Mouse (Mus musculus): ENCODE results near the gene 4632433K11Rik. TPM values are rescaled to one million over a fixed set of nuclear protein-coding genes. Genes with fewer than 3 reads are reported as not detected.

4632433K11Rik gene
- polyA plus RNA-seq (2017; shearing (Covaris generic)) = not detected

GRCm38 (mm10) chr7:5033818-5034217, at the start of gene 4632433K11Rik:
TSS of gene 4632433K11Rik (plus strand) at chr7:5034118.

GRCm38 (mm10) chr7:4996003-4996895, 37.7 kb upstream of the 4632433K11Rik start, which contains the start of gene Zfp579:
TSS of gene Zfp579 (minus strand) at chr7:4996158.

GRCm38 (mm10) chr7:5014251-5015117, 19.4 kb upstream of the 4632433K11Rik start, which contains the start of the genes Zfp524 and Fiz1:
TSS of gene Zfp524 (plus strand) at chr7:5014415.
TSS of gene Fiz1 (minus strand) at chr7:5014697.

GRCm38 (mm10) chr7:5015118-5016001, 18.6 kb upstream of the 4632433K11Rik start, which contains the start of gene Gm44973:
TSS of gene Gm44973 (plus strand) at chr7:5015496.

GRCm38 (mm10) chr7:5020000-5020681, 13.8 kb upstream of the 4632433K11Rik start, which contains the start of the genes Zfp865 and Ccdc106:
TSS of gene Zfp865 (plus strand) at chr7:5020376.
TSS of gene Ccdc106 (plus strand) at chr7:5020553.

GRCm38 (mm10) chr7:5038109-5038732, 4.3 kb downstream of the 4632433K11Rik start, which contains the start of gene Zfp784:
TSS of gene Zfp784 (minus strand) at chr7:5038446.

GRCm38 (mm10) chr7:5051193-5052192, 17.6 kb downstream of the 4632433K11Rik start, which contains the start of gene Zfp580:
TSS of gene Zfp580 (plus strand) at chr7:5051538.

GRCm38 (mm10) chr7:5061774-5062359, 27.9 kb downstream of the 4632433K11Rik start, which contains the start of gene U2af2:
TSS of gene U2af2 (plus strand) at chr7:5062143.

GRCm38 (mm10) chr7:5080010-5080751, 46.3 kb downstream of the 4632433K11Rik start, which contains the start of gene Epn1:
TSS of gene Epn1 (plus strand) at chr7:5080235.

Other genes with a start within 250 kb of the 4632433K11Rik start
- 1.3 TPM for gene Tmem238, start 244.5 kb upstream of the 4632433K11Rik start, polyA plus RNA-seq (2017; shearing (Covaris generic))
- 423 TPM for gene Rpl28, start 241.2 kb upstream of the 4632433K11Rik start, polyA plus RNA-seq (2017; shearing (Covaris generic))
- 105 TPM for gene Ube2s, start 221.5 kb upstream of the 4632433K11Rik start, polyA plus RNA-seq (2017; shearing (Covaris generic))
- not detected for gene Shisa7, start 189.4 kb upstream of the 4632433K11Rik start, polyA plus RNA-seq (2017; shearing (Covaris generic))
- gene Isoc2b, start 163.9 kb upstream of the 4632433K11Rik start, polyA plus RNA-seq (2017; shearing (Covaris generic)) = 43.7 TPM
- gene Isoc2a, start 157.0 kb upstream of the 4632433K11Rik start, polyA plus RNA-seq (2017; shearing (Covaris generic)) = 0.53 TPM
- gene Gm36210, start 127.6 kb upstream of the 4632433K11Rik start, polyA plus RNA-seq (2017; shearing (Covaris generic)) = not detected
- gene Zfp628, start 118.9 kb upstream of the 4632433K11Rik start, polyA plus RNA-seq (2017; shearing (Covaris generic)) = 1.6 TPM
- 0.90 TPM for gene Nat14, start 112.1 kb upstream of the 4632433K11Rik start, polyA plus RNA-seq (2017; shearing (Covaris generic))
- gene Ssc5d, start 108.3 kb upstream of the 4632433K11Rik start, polyA plus RNA-seq (2017; shearing (Covaris generic)) = not detected
- gene Sbk2, start 69.7 kb upstream of the 4632433K11Rik start, polyA plus RNA-seq (2017; shearing (Covaris generic)) = 0.84 TPM
- not detected for gene Sbk3, start 63.0 kb upstream of the 4632433K11Rik start, polyA plus RNA-seq (2017; shearing (Covaris generic))
- gene Zfp579, start 38.0 kb upstream of the 4632433K11Rik start, polyA plus RNA-seq (2017; shearing (Covaris generic)) = 13.5 TPM
- gene Zfp524, start 19.7 kb upstream of the 4632433K11Rik start, polyA plus RNA-seq (2017; shearing (Covaris generic)) = 34.1 TPM
- gene Fiz1, start 19.4 kb upstream of the 4632433K11Rik start, polyA plus RNA-seq (2017; shearing (Covaris generic)) = 39.2 TPM
- gene Gm44973, start 18.6 kb upstream of the 4632433K11Rik start, polyA plus RNA-seq (2017; shearing (Covaris generic)) = 5.7 TPM
- gene Zfp865, start 13.7 kb upstream of the 4632433K11Rik start, polyA plus RNA-seq (2017; shearing (Covaris generic)) = 6.2 TPM
- gene Ccdc106, start 13.6 kb upstream of the 4632433K11Rik start, polyA plus RNA-seq (2017; shearing (Covaris generic)) = not detected
- gene Zfp784, start 4.3 kb downstream of the 4632433K11Rik start, polyA plus RNA-seq (2017; shearing (Covaris generic)) = 3.7 TPM
- 1.1 TPM for gene Zfp580, start 17.4 kb downstream of the 4632433K11Rik start, polyA plus RNA-seq (2017; shearing (Covaris generic))
- gene U2af2, start 28.0 kb downstream of the 4632433K11Rik start, polyA plus RNA-seq (2017; shearing (Covaris generic)) = 98.6 TPM
- 12.4 TPM for gene Epn1, start 46.1 kb downstream of the 4632433K11Rik start, polyA plus RNA-seq (2017; shearing (Covaris generic))
- gene Rfpl4, start 82.8 kb downstream of the 4632433K11Rik start, polyA plus RNA-seq (2017; shearing (Covaris generic)) = not detected
- gene Rasl2-9, start 91.8 kb downstream of the 4632433K11Rik start, polyA plus RNA-seq (2017; shearing (Covaris generic)) = 0.29 TPM
- 0.12 TPM for gene Vmn1r55, start 115.6 kb downstream of the 4632433K11Rik start, polyA plus RNA-seq (2017; shearing (Covaris generic))
- not detected for gene Vmn1r56, start 162.6 kb downstream of the 4632433K11Rik start, polyA plus RNA-seq (2017; shearing (Covaris generic))
- gene Vmn1r57, start 184.4 kb downstream of the 4632433K11Rik start, polyA plus RNA-seq (2017; shearing (Covaris generic)) = not detected